Mouse (Mus musculus) erythroblast, embryonic 14.5 days (primary cell): Measurements from ENCODE around the gene Exoc4.

Experiments
- GATA1 ChIP-seq: IDR thresholded peaks from 2 replicates; pipeline ENCODE4 v1.6.1; 2012; ENCODE audit warnings: low read length, inconsistent platforms, mixed read lengths
- TAL1 ChIP-seq: IDR thresholded peaks from 3 replicates; pipeline ENCODE4 v1.6.1; 2012; ENCODE audit warnings: low read length, inconsistent platforms, mixed read lengths

DNA sequence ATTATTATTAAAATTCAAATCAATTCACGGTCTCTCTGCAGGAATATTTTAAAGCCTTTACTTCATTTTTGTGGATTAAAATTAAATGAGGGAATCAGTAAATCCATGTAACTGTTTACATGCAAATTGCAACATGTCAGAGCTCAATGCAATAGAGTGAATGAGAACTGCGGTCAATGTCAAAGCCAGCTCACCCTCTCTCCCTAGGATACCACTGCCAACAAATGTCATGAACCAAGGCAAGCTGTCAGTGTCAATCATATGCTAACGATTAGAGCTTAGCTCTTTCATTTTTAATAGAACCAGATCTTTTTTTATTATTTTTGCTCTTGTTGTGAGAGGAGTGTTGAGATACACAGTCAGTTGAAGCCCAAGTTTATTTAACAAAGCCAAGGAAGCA lies 30.1 kb upstream of the Exoc4 start:
- TF ChIP-seq GATA1: no peak
- TF ChIP-seq TAL1: no peak
